Mouse (Mus musculus): ENCODE measurements around the gene Lipc.

Lipc gene

GRCm38 (mm10) chr9:70891431-70892133 is 60.4 kb downstream of the Lipc start:
- CTCF ChIA-PET = interaction anchor here in 2 of 4 experiments (0.5 to 0.7 kb wide), 2 partner anchors 37 to 166 kb away, joined by 3 to 6 read pairs; no protein-coding TSS in a partner anchor
- POLR2A ChIA-PET = interaction anchor here in 3 of 4 experiments (0.5 to 1.3 kb wide), 7 partner anchors 10 to 804 kb away, joined by 3 to 4 read pairs (median 3); no protein-coding TSS in a partner anchor

GRCm38 (mm10) chr9:70890736-70891135 is 61.3 kb downstream of the Lipc start:
- ChIA-PET CTCF (interaction anchor here in 1 of 4 experiments (0.5 to 0.7 kb wide), 2 partner anchors 12 to 43 kb away, joined by 3 read pairs; no protein-coding TSS in a partner anchor), POLR2A (interaction anchor here in 3 of 4 experiments (0.6 to 1.2 kb wide), 5 partner anchors 13 to 804 kb away, joined by 3 to 5 read pairs (median 4); no protein-coding TSS in a partner anchor)

GRCm38 (mm10) chr9:70888969-70889368 is 63.1 kb downstream of the Lipc start:
- POLR2A ChIA-PET = interaction anchor here in 1 of 4 experiments (0.6 to 1.1 kb wide), 2 partner anchors 232 to 1201 kb away, joined by 3 to 4 read pairs; partner anchors contain the start of gene Mindy2
- CTCF ChIA-PET = no interaction called here

GRCm38 (mm10) chr9:70888556-70888955 is 63.5 kb downstream of the Lipc start:
- ChIA-PET CTCF (no interaction called here), POLR2A (interaction anchor here in 1 of 4 experiments (0.6 to 1.1 kb wide), 2 partner anchors 232 to 1201 kb away, joined by 3 to 4 read pairs; partner anchors contain the start of gene Mindy2)

GRCm38 (mm10) chr9:70881982-70882381 is 70.0 kb downstream of the Lipc start:
- ChIA-PET CTCF (no interaction called here), POLR2A (interaction anchor here in 2 of 4 experiments (0.6 to 0.7 kb wide), 3 partner anchors 10 to 603 kb away, joined by 3 to 4 read pairs (median 4); no protein-coding TSS in a partner anchor)

- ChIA-PET CTCF (interaction anchor here in 1 of 4 experiments (0.8 kb wide), 1 partner anchor 12 kb away, joined by 3 read pairs; no protein-coding TSS in a partner anchor), POLR2A (interaction anchor here in 1 of 4 experiments (1.0 to 1.2 kb wide), 2 partner anchors 13 to 17 kb away, joined by 3 read pairs; no protein-coding TSS in a partner anchor)
Observed at GRCm38 (mm10) chr9:70878823-70879222, 73.2 kb downstream of the Lipc start.

- POLR2A ChIA-PET = interaction anchor here in 1 of 4 experiments (1.0 to 1.8 kb wide), 3 partner anchors 14 to 17 kb away, joined by 3 to 4 read pairs (median 3); no protein-coding TSS in a partner anchor
- CTCF ChIA-PET = interaction anchor here in 1 of 4 experiments (0.8 kb wide), 1 partner anchor 13 kb away, joined by 3 read pairs; no protein-coding TSS in a partner anchor
Observed at GRCm38 (mm10) chr9:70878157-70878556, 73.9 kb downstream of the Lipc start.

- POLR2A ChIA-PET = interaction anchor here in 1 of 4 experiments (1.4 kb wide), 1 partner anchor 10 kb away, joined by 3 read pairs; no protein-coding TSS in a partner anchor
- CTCF ChIA-PET = no interaction called here
Observed at GRCm38 (mm10) chr9:70875490-70875889, 76.5 kb downstream of the Lipc start.

GRCm38 (mm10) chr9:70875059-70875458 is 77.0 kb downstream of the Lipc start:
- ChIA-PET CTCF (no interaction called here), POLR2A (interaction anchor here in 1 of 4 experiments (1.1 kb wide), 1 partner anchor 10 kb away, joined by 3 read pairs; no protein-coding TSS in a partner anchor)

GRCm38 (mm10) chr9:70872675-70873074 is 79.4 kb downstream of the Lipc start:
- CTCF ChIA-PET = no interaction called here
- POLR2A ChIA-PET = interaction anchor here in 1 of 4 experiments (1.1 kb wide), 1 partner anchor 10 kb away, joined by 3 read pairs; no protein-coding TSS in a partner anchor

GRCm38 (mm10) chr9:70870326-70870725 is 81.7 kb downstream of the Lipc start:
- ChIA-PET CTCF (interaction anchor here in 1 of 4 experiments (1.0 kb wide), 1 partner anchor 23 kb away, joined by 3 read pairs; no protein-coding TSS in a partner anchor), POLR2A (interaction anchor here in 2 of 4 experiments (0.6 to 1.5 kb wide), 3 partner anchors 12 to 55 kb away, joined by 3 to 5 read pairs (median 3); no protein-coding TSS in a partner anchor)

GRCm38 (mm10) chr9:70869169-70869873 is 82.7 kb downstream of the Lipc start:
- CTCF ChIA-PET = interaction anchor here in 1 of 4 experiments (1.0 kb wide), 1 partner anchor 22 kb away, joined by 3 read pairs; no protein-coding TSS in a partner anchor
- POLR2A ChIA-PET = interaction anchor here in 1 of 4 experiments (0.7 kb wide), 1 partner anchor 13 kb away, joined by 3 read pairs; no protein-coding TSS in a partner anchor

- POLR2A ChIA-PET = interaction anchor here in 1 of 4 experiments (1.1 kb wide), 1 partner anchor 33 kb away, joined by 6 read pairs; no protein-coding TSS in a partner anchor
- CTCF ChIA-PET = no interaction called here
Observed at GRCm38 (mm10) chr9:70867381-70867780, 84.6 kb downstream of the Lipc start.

- POLR2A ChIA-PET = interaction anchor here in 2 of 4 experiments (0.7 to 1.5 kb wide), 5 partner anchors 10 to 1297 kb away, joined by 3 read pairs; no protein-coding TSS in a partner anchor
- CTCF ChIA-PET = interaction anchor here in 1 of 4 experiments (0.6 kb wide), 1 partner anchor 8 kb away, joined by 10 read pairs; no protein-coding TSS in a partner anchor
Observed at GRCm38 (mm10) chr9:70864039-70864438, 88.0 kb downstream of the Lipc start.

GRCm38 (mm10) chr9:70863299-70863698 is 88.7 kb downstream of the Lipc start:
- POLR2A ChIA-PET = interaction anchor here in 3 of 4 experiments (0.7 to 1.5 kb wide), 11 partner anchors 8 to 68 kb away, joined by 3 to 5 read pairs (median 3); no protein-coding TSS in a partner anchor
- CTCF ChIA-PET = interaction anchor here in 2 of 4 experiments (0.9 to 1.0 kb wide), 2 partner anchors 21 to 61 kb away, joined by 3 to 5 read pairs; no protein-coding TSS in a partner anchor

- CTCF ChIA-PET = no interaction called here
- POLR2A ChIA-PET = interaction anchor here in 1 of 4 experiments (1.2 kb wide), 1 partner anchor 24 kb away, joined by 3 read pairs; no protein-coding TSS in a partner anchor
Observed at GRCm38 (mm10) chr9:70859233-70859632, 92.8 kb downstream of the Lipc start.

- ChIA-PET POLR2A (interaction anchor here in 3 of 4 experiments (0.9 to 1.8 kb wide), 6 partner anchors 8 to 39 kb away, joined by 3 to 4 read pairs (median 4); no protein-coding TSS in a partner anchor), CTCF (interaction anchor here in 2 of 4 experiments (0.6 to 1.2 kb wide), 4 partner anchors 8 to 74 kb away, joined by 3 to 10 read pairs (median 5); no protein-coding TSS in a partner anchor)
Observed at GRCm38 (mm10) chr9:70855868-70856267, 96.2 kb downstream of the Lipc start.

GRCm38 (mm10) chr9:70854950-70855349 is 97.1 kb downstream of the Lipc start:
- ChIA-PET CTCF (no interaction called here), POLR2A (interaction anchor here in 2 of 4 experiments (0.6 to 1.3 kb wide), 7 partner anchors 12 to 100 kb away, joined by 3 to 5 read pairs (median 3); no protein-coding TSS in a partner anchor)

Measured in embryonic stem cell, embryonic (primary cell).